Mouse (Mus musculus): ENCODE measurements around the gene Bet1l. TPM values are rescaled to one million over a fixed set of nuclear protein-coding genes. Genes with fewer than 3 reads are reported as not detected.

Bet1l gene
- polyA plus RNA-seq, 1 experiment from 2014 or later: 65.4 TPM

DNA sequence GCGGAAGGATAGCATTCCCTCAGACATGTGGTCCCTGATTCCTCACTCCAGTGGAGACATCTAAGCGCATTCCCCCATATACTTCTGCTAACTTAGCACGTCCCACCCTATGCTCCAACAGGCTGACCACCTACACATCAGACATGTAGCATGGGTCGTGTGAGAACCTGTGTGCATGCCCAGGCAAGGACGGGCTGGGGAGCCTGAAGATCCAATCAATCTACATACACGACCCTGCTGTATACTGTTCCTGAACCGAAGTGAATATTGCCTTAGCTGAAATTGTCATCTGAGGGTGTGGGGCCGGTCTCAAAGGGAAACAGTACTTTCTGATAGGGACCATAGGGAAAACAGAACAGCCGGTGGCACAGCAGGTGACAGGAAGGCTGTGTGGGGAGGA lies 2.2 kb downstream of the Bet1l start:
- Histone ChIP-seq H3K9ac (ENCODE audit: low read depth, low read length) (peak overlapping the region; percentile 92), H3K4me3 (ENCODE audit: low read depth, low read length) (peak overlapping the region; percentile 89), H3K9me3 (ENCODE audit: control insufficient read depth, low read length) (no peaks in the 10 kb centered on the region), H3K27me3 (replicated peaks; ENCODE audit: control insufficient read depth, insufficient read depth, low read length) (no peaks in the 10 kb centered on the region), H3K4me2 (ENCODE audit: low read depth, low read length) (peak overlapping the region; percentile 97), H3K36me3 (ENCODE audit: control insufficient read depth, insufficient read depth, low read length) (peaks cover 53% of the 10 kb centered on the region), H3K4me1 (ENCODE audit: control insufficient read depth, insufficient read depth, low read length) (peaks cover 21% of the 10 kb centered on the region), H3K27ac (replicated peaks; ENCODE audit: low read depth, low read length) (peak overlapping the region; percentile 93; the same call in 1 of the 2 replicates)
- no peak for DNase-seq (ENCODE audit: low spot score)
- WGBS: 72% methylated on average over 9 of the region's 9 CpGs
- no peak for ATAC-seq (ENCODE audit: low read depth)

DNA sequence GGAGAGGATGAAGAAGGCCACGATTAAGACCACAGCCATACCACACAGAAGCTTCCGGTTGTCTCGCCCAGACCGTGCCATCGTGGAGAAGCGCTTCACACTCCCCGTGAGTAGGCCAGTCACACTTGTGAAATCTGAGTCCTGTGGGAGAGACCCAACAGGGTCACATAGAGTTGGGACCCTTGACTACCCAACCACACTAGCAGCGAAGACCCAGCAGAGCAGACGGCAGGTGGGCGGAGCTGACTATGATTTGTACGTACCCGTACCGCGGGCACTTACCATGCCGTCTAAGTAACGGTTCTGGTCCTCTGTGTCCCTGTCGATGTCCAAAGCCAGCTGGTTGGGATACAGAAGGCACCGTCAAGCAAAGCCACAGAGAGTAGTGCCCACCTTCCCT lies 2.9 kb downstream of the Bet1l start:
- Histone ChIP-seq H3K9me3 (ENCODE audit: control insufficient read depth, low read length) (no peaks in the 10 kb centered on the region), H3K4me1 (ENCODE audit: control insufficient read depth, insufficient read depth, low read length) (peaks cover 21% of the 10 kb centered on the region), H3K36me3 (ENCODE audit: control insufficient read depth, insufficient read depth, low read length) (peaks cover 46% of the 10 kb centered on the region), H3K4me2 (ENCODE audit: low read depth, low read length) (no peak overlapping the region), H3K27me3 (replicated peaks; ENCODE audit: control insufficient read depth, insufficient read depth, low read length) (no peaks in the 10 kb centered on the region), H3K27ac (replicated peaks; ENCODE audit: low read depth, low read length) (no peak overlapping the region), H3K4me3 (ENCODE audit: low read depth, low read length) (no peak overlapping the region), H3K9ac (ENCODE audit: low read depth, low read length) (no peak overlapping the region)
- ATAC-seq (ENCODE audit: low read depth) (no peak), DNase-seq (ENCODE audit: low spot score) (no peak)
- 95% methylated on average over 18 of the region's 18 CpGs for WGBS

DNA sequence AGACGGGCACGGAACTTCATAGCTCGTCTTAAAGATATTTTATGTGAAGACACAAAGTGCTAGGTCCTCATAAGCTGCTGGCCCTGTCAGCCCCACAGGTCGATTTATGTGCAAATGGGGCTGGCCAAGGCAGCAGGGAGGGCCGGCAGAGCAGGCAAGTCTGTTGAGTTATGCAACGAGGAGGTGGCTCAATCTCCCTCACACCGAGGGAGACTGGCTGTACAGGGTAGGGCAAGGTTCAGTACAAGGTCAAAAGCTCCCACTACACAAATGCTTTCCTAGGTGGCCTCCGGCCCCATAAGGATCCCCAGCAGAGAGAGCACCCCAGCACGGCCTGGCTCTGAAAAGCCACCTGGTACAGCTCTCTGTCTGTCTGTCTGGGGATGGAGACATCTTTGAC lies 4.0 kb downstream of the Bet1l start:
- no peak overlapping the region for H3K9ac ChIP-seq (ENCODE audit: low read depth, low read length)
- H3K27ac ChIP-seq (replicated peaks; ENCODE audit: low read depth, low read length): no peak overlapping the region
- H3K4me2 ChIP-seq (ENCODE audit: low read depth, low read length): no peak overlapping the region
- H3K9me3 ChIP-seq (ENCODE audit: control insufficient read depth, low read length): no peaks in the 10 kb centered on the region
- DNase-seq (ENCODE audit: low spot score) (no peak), ATAC-seq (ENCODE audit: low read depth) (no peak)
- 85% methylated on average over 9 of the region's 9 CpGs for WGBS
- H3K4me1 ChIP-seq (ENCODE audit: control insufficient read depth, insufficient read depth, low read length): peaks cover 16% of the 10 kb centered on the region
- H3K27me3 ChIP-seq (replicated peaks; ENCODE audit: control insufficient read depth, insufficient read depth, low read length): no peaks in the 10 kb centered on the region
- no peak overlapping the region for H3K4me3 ChIP-seq (ENCODE audit: low read depth, low read length)
- peaks cover 36% of the 10 kb centered on the region for H3K36me3 ChIP-seq (ENCODE audit: control insufficient read depth, insufficient read depth, low read length)

DNA sequence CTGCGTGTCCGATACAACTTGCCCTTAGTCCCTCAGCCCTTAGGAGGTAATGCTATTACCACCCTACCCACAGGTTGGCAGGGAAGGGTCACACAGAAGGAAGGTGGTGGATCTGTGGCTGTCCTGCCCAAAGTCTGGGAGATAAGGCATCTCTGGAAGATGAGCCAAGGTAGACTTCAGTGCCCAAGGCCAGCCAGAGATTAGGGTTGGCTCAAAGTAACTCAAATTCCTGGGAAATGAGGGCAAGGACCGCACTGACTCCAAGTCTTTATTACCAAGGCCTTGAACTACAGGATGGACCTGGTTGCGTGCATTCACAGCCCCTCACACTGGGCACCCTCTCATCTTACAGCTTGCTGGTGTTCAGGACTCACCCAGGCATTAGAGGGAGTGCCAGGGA lies 5.5 kb downstream of the Bet1l start:
- Histone ChIP-seq H3K27me3 (replicated peaks; ENCODE audit: control insufficient read depth, insufficient read depth, low read length) (no peaks in the 10 kb centered on the region), H3K27ac (replicated peaks; ENCODE audit: low read depth, low read length) (no peak overlapping the region), H3K4me2 (ENCODE audit: low read depth, low read length) (no peak overlapping the region), H3K4me1 (ENCODE audit: control insufficient read depth, insufficient read depth, low read length) (peaks cover 8% of the 10 kb centered on the region), H3K4me3 (ENCODE audit: low read depth, low read length) (no peak overlapping the region), H3K36me3 (ENCODE audit: control insufficient read depth, insufficient read depth, low read length) (peaks cover 36% of the 10 kb centered on the region), H3K9ac (ENCODE audit: low read depth, low read length) (no peak overlapping the region), H3K9me3 (ENCODE audit: control insufficient read depth, low read length) (no peaks in the 10 kb centered on the region)
- DNase-seq (ENCODE audit: low spot score) (no peak), ATAC-seq (ENCODE audit: low read depth) (no peak)
- WGBS: 100% methylated on average over 4 of the region's 4 CpGs

DNA sequence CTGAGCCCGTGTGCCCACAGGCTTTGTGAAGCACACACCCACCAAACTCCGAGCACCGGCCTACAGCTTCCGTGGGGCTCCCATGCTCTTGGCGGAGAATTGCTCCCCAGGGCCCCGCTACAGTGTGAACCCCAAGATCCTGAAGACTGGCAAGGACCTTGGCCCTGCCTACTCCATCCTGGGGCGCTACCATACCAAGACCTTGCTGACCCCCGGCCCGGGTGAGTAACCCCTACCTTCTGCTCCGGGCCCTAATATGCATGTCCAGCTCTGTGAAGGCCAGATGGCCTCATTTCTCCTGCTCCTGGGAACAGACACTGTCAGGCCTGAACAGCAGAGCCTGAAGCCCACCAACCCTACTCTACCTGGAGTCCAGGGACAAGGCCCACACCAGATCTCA lies 8.8 kb downstream of the Bet1l start:
- Histone ChIP-seq H3K9ac (ENCODE audit: low read depth, low read length) (no peak overlapping the region), H3K9me3 (ENCODE audit: control insufficient read depth, low read length) (no peaks in the 10 kb centered on the region), H3K4me1 (ENCODE audit: control insufficient read depth, insufficient read depth, low read length) (no peaks in the 10 kb centered on the region), H3K27ac (replicated peaks; ENCODE audit: low read depth, low read length) (no peak overlapping the region), H3K4me2 (ENCODE audit: low read depth, low read length) (no peak overlapping the region), H3K27me3 (replicated peaks; ENCODE audit: control insufficient read depth, insufficient read depth, low read length) (peaks cover 6% of the 10 kb centered on the region; the same call in 1 of the 2 replicates), H3K4me3 (ENCODE audit: low read depth, low read length) (no peak overlapping the region), H3K36me3 (ENCODE audit: control insufficient read depth, insufficient read depth, low read length) (peaks cover 24% of the 10 kb centered on the region)
- WGBS: 96% methylated on average over 9 of the region's 10 CpGs
- ATAC-seq (ENCODE audit: low read depth): no peak
- DNase-seq (ENCODE audit: low spot score): no peak

DNA sequence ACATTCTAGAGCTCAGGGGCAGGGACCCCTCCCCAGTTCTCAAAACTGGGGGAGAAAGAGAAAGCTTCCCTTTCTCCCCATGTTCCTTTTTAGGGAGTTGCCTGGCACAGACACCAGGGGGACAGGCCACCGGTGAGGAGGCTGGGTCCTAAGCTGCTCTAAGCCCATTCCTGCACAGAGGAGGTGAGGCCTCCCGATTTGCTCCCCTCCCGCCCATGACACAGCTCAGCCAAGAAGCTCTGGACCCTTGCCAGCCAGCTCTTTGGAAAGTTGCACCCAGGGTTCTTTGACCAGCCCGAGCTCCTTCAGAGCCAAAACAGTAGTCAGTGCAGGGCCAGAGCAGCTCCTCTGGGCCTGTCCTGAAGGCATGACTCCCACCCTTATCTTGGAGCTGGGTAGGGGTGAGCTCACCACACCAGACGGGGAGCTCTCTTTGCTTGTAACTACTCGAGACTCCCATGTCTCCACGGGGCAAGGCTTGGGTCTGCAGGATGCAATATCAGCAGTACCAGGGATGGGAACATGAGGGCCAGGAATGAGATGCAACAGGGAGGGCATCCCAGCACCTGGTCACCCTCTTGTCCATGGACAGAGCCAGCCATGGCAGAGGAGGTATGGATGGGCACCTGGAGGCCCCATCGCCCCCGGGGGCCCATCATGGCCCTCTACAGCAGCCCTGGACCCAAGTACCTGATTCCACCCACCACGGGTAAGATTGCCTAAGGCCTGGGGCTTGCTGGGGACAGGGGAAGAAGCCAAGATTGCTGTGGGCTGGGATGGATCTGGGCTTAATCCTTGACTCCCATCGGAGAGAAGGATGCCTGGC lies 9.4 kb downstream of the Bet1l start, which contains the start of gene Odf3:
Gene Odf3, plus strand, starts transcription at position 51 of the 826 bp plus-strand sequence.
- peak; percentile 59 for DNase-seq (ENCODE audit: low spot score)
- peak; percentile 27; the same call in 1 of the 2 replicates for ATAC-seq (ENCODE audit: low read depth)
- H3K4me3 ChIP-seq (ENCODE audit: low read depth, low read length): no peak within 1 kb of the TSS
- H3K36me3 ChIP-seq (ENCODE audit: control insufficient read depth, insufficient read depth, low read length): peaks cover 17% of the 10 kb centered on the region
- H3K9me3 ChIP-seq (ENCODE audit: control insufficient read depth, low read length): no peaks in the 10 kb centered on the region
- no peak within 1 kb of the TSS for H3K9ac ChIP-seq (ENCODE audit: low read depth, low read length)
- 59% methylated on average over 11 of the region's 11 CpGs for WGBS
- peaks cover 6% of the 10 kb centered on the region; the same call in 1 of the 2 replicates for H3K27me3 ChIP-seq (replicated peaks; ENCODE audit: control insufficient read depth, insufficient read depth, low read length)
- no peaks in the 10 kb centered on the region for H3K4me1 ChIP-seq (ENCODE audit: control insufficient read depth, insufficient read depth, low read length)
- H3K4me2 ChIP-seq (ENCODE audit: low read depth, low read length): no peak within 1 kb of the TSS
- H3K27ac ChIP-seq (replicated peaks; ENCODE audit: low read depth, low read length): no peak within 1 kb of the TSS

DNA sequence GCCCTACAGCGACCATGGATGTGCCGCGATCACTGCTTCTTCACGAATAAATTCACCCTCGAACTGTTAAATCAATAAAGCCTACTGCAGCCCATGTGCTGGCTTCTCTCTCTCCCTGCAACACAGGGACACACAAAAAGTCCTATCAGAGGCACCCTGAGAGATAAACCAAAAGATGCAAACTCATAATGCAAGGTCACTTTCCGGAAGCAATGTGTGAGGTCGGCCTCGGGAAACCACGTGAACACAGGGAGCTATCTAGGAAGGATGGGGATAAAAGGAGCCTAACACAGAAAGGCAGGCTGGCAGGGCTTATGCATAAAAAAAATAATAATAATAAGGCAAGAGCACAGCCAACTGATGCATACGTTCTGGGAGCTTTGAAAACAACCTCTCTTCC lies 10.7 kb downstream of the Bet1l start:
- Histone ChIP-seq H3K9me3 (ENCODE audit: control insufficient read depth, low read length) (no peaks in the 10 kb centered on the region), H3K27ac (replicated peaks; ENCODE audit: low read depth, low read length) (no peak overlapping the region), H3K27me3 (replicated peaks; ENCODE audit: control insufficient read depth, insufficient read depth, low read length) (peaks cover 6% of the 10 kb centered on the region), H3K9ac (ENCODE audit: low read depth, low read length) (no peak overlapping the region), H3K36me3 (ENCODE audit: control insufficient read depth, insufficient read depth, low read length) (peaks cover 4% of the 10 kb centered on the region), H3K4me1 (ENCODE audit: control insufficient read depth, insufficient read depth, low read length) (no peaks in the 10 kb centered on the region), H3K4me2 (ENCODE audit: low read depth, low read length) (no peak overlapping the region), H3K4me3 (ENCODE audit: low read depth, low read length) (no peak overlapping the region)
- WGBS: 76% methylated on average over 10 of the region's 10 CpGs
- no peak for DNase-seq (ENCODE audit: low spot score)
- ATAC-seq (ENCODE audit: low read depth): no peak

DNA sequence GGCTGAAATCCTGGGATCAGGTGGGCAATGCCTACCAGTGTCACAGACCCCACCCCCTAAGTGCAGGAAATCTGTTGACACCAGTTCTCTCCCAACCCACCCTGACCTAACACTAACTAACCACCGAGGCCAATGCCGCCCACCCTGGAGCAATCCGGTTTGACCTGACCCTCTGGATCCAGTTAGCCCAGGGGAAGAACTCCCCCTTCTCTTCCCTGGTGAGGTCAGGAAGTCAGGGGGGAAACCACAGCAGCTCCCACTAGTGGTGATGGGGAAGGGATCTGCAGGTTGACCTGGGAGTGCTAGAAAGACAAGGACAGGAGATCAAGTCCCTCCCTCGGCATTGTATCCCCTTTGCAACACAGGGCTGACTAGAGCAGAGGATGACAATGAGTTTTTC lies 11.7 kb downstream of the Bet1l start:
- Histone ChIP-seq H3K4me1 (ENCODE audit: control insufficient read depth, insufficient read depth, low read length) (peaks cover 3% of the 10 kb centered on the region; the same call in 1 of the 2 replicates), H3K27me3 (replicated peaks; ENCODE audit: control insufficient read depth, insufficient read depth, low read length) (peaks cover 9% of the 10 kb centered on the region), H3K27ac (replicated peaks; ENCODE audit: low read depth, low read length) (no peak overlapping the region), H3K4me2 (ENCODE audit: low read depth, low read length) (no peak overlapping the region), H3K9ac (ENCODE audit: low read depth, low read length) (no peak overlapping the region), H3K4me3 (ENCODE audit: low read depth, low read length) (no peak overlapping the region), H3K36me3 (ENCODE audit: control insufficient read depth, insufficient read depth, low read length) (no peaks in the 10 kb centered on the region), H3K9me3 (ENCODE audit: control insufficient read depth, low read length) (no peaks in the 10 kb centered on the region)
- 38% methylated on average over 4 of the region's 4 CpGs for WGBS
- DNase-seq (ENCODE audit: low spot score) (no peak), ATAC-seq (ENCODE audit: low read depth) (no peak)
